Mouse (Mus musculus) heart, embryonic 13.5 days (tissue): ENCODE measurements around the gene Zfp800. TPM values are rescaled to one million over a fixed set of nuclear protein-coding genes. Genes with fewer than 3 reads are reported as not detected.

ENCODE experiments used
- ATAC-seq: fragments of 200-750 bp; cut with Nextera tagmentation; 2 replicates; pipeline ENCODE4 v1.8.0; 2017; ENCODE audit warnings: moderate TSS enrichment; ENCODE audit not compliant: insufficient number of reproducible peaks, low FRiP score, low TSS enrichment; ENCODE audit errors: extremely low read depth
- H3K27ac ChIP-seq: fragments of 300-500 bp; sonication (generic); replicated peaks from 2 replicates; pipeline ENCODE4 v1.5.1; 2015; ENCODE audit warnings: moderate library complexity, mild to moderate bottlenecking, inconsistent platforms
- H3K27me3 ChIP-seq: fragments of 300-500 bp; sonication (generic); replicated peaks from 2 replicates; pipeline ENCODE4 v1.6.1; 2015; ENCODE audit warnings: mild to moderate bottlenecking, inconsistent platforms
- H3K36me3 ChIP-seq: fragments of 300-500 bp; sonication (generic); 2 replicates; pipeline ENCODE4 v1.6.1; 2015; ENCODE audit warnings: mild to moderate bottlenecking, inconsistent platforms
- H3K4me1 ChIP-seq: fragments of 300-500 bp; sonication (generic); 2 replicates; pipeline ENCODE4 v1.6.1; 2015; ENCODE audit warnings: inconsistent platforms
- H3K4me2 ChIP-seq: fragments of 300-500 bp; sonication (generic); 2 replicates; pipeline ENCODE4 v1.6.1; 2015; ENCODE audit warnings: inconsistent platforms, mild to moderate bottlenecking, moderate library complexity
- H3K4me3 ChIP-seq: fragments of 300-500 bp; sonication (generic); 2 replicates; pipeline ENCODE4 v1.5.1; 2015; ENCODE audit warnings: moderate library complexity, mild to moderate bottlenecking, inconsistent platforms
- H3K9ac ChIP-seq: fragments of 300-500 bp; sonication (generic); 2 replicates; pipeline ENCODE4 v1.6.1; 2015; ENCODE audit warnings: inconsistent platforms, mild to moderate bottlenecking, moderate library complexity
- H3K9me3 ChIP-seq: fragments of 300-500 bp; sonication (generic); 2 replicates; pipeline ENCODE4 v1.6.1; 2016; ENCODE audit warnings: inconsistent platforms
- whole genome bisulfite sequencing: fragments of 180-500 bp; shearing (Covaris S2); methylation state at CpG from one replicate; pipeline ENCODE4 v1.1.7; 2015; ENCODE audit warnings: mixed read lengths; 5-methylcytosine and 5-hydroxymethylcytosine counted together
- polyA plus RNA-seq: library from polyadenylated mRNA; unstranded; fragments of >200 nt; fragmentation: Nextera tagmentation; extraction: Ambion mirVana; gene quantifications from 2 replicates; pipeline ENCODE4 v1.2.1, GENCODE M21; 2015

The Zfp800 gene
- polyA plus RNA-seq, 1 experiment from 2014 or later = 10.3 TPM

- Histone ChIP-seq H3K4me3 (peak overlapping the region; percentile 74), H3K36me3 (peaks cover 45% of the 10 kb centered on the region), H3K9ac (peak overlapping the region; percentile 89), H3K9me3 (no peaks in the 10 kb centered on the region), H3K4me1 (peaks cover 66% of the 10 kb centered on the region), H3K27me3 (no peaks in the 10 kb centered on the region), H3K4me2 (peak overlapping the region; percentile 97), H3K27ac (peak overlapping the region; percentile 55)
- under 1% methylated on average over 27 of the region's 27 CpGs for WGBS
- peak; percentile 86 for ATAC-seq
These were observed 23.7 kb upstream of the Zfp800 start for GRCm38 (mm10) chr6:28421469-28422000.

GRCm38 (mm10) chr6:28420865-28421264, 23.1 kb upstream of the Zfp800 start:
- H3K36me3 ChIP-seq = peaks cover 45% of the 10 kb centered on the region
- ATAC-seq = no peak
- peak overlapping the region; percentile 55 for H3K27ac ChIP-seq
- no peaks in the 10 kb centered on the region for H3K27me3 ChIP-seq
- H3K4me3 ChIP-seq = peak overlapping the region; percentile 74
- H3K9me3 ChIP-seq = no peaks in the 10 kb centered on the region
- H3K4me2 ChIP-seq = peak overlapping the region; percentile 97
- H3K9ac ChIP-seq = peak overlapping the region; percentile 89
- 20% methylated on average over 13 of the region's 13 CpGs for WGBS
- peaks cover 63% of the 10 kb centered on the region for H3K4me1 ChIP-seq

DNA sequence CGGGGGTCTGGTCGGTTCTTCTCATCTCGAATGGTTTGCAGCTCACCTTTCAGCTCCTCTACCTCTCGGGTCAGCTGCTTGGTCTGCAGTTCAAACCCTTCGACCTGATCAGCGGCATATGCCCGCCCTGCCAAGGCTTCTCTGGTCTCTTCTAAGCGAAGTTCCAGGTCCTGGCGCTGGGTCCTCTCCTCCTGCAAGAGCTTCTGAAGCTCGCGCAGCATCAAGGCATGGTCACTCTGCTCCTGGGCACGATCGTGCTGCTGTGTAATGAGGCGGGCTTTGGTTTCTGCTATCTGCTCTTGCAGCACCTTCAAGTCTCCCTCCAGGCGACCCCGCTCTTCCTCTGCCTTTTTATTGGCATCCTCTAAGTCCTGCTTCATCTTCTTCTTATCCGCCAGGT, 22.6 kb upstream of the Zfp800 start:
- Histone ChIP-seq H3K9me3 (no peaks in the 10 kb centered on the region), H3K27me3 (no peaks in the 10 kb centered on the region), H3K4me1 (peaks cover 58% of the 10 kb centered on the region), H3K4me3 (peak overlapping the region; percentile 74), H3K27ac (no peak overlapping the region), H3K9ac (peak overlapping the region; percentile 89), H3K36me3 (peaks cover 45% of the 10 kb centered on the region), H3K4me2 (peak overlapping the region; percentile 97)
- no peak for ATAC-seq
- WGBS = 74% methylated on average over 17 of the region's 17 CpGs

- 60% methylated on average over 2 of the region's 2 CpGs for WGBS
- no peaks in the 10 kb centered on the region for H3K27me3 ChIP-seq
- no peak overlapping the region for H3K27ac ChIP-seq
- ATAC-seq = no peak
- H3K4me3 ChIP-seq = 0 out of 2 replicates have a peak overlapping the region, but pooled peaks have one; percentile 74
- H3K4me1 ChIP-seq = peaks cover 51% of the 10 kb centered on the region
- H3K4me2 ChIP-seq = peak overlapping the region; percentile 97
- H3K9ac ChIP-seq = peak overlapping the region; percentile 54; the same call in 1 of the 2 replicates
- H3K36me3 ChIP-seq = peaks cover 47% of the 10 kb centered on the region
- H3K9me3 ChIP-seq = no peaks in the 10 kb centered on the region
These were observed 21.9 kb upstream of the Zfp800 start for GRCm38 (mm10) chr6:28419673-28420072.

- no peak overlapping the region for H3K9ac ChIP-seq
- no peak overlapping the region for H3K4me3 ChIP-seq
- H3K27ac ChIP-seq = no peak overlapping the region; the same call in 1 of the 2 replicates
- no peaks in the 10 kb centered on the region for H3K9me3 ChIP-seq
- peaks cover 45% of the 10 kb centered on the region for H3K4me1 ChIP-seq
- H3K4me2 ChIP-seq = no peak overlapping the region
- peaks cover 48% of the 10 kb centered on the region for H3K36me3 ChIP-seq
- H3K27me3 ChIP-seq = no peaks in the 10 kb centered on the region
- WGBS = 82% methylated on average over 14 of the region's 14 CpGs
- ATAC-seq = no peak
These were observed 20.6 kb upstream of the Zfp800 start for GRCm38 (mm10) chr6:28418449-28418848.

DNA sequence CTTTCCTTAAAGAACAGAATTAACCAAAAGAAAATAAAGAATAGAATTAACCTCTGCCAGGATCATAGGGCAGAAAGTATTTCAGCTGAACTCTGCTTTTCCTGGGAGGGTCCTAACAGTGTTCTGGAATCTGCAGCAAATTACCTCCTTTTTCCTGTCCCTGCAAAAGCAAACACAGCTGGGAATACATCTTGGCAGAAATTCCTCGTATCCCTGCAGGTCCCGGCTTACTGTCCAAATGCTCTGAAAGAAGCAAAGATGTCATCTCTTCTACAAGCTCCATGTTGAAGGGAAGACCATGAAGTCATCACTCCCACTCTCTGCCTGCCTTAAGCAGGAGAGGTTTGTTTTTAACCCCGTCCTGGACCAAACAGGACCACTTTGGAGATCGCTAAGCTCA, 19.2 kb upstream of the Zfp800 start:
- H3K9me3 ChIP-seq = no peaks in the 10 kb centered on the region
- no peak overlapping the region for H3K4me3 ChIP-seq
- H3K36me3 ChIP-seq = peaks cover 48% of the 10 kb centered on the region
- ATAC-seq = no peak
- peak overlapping the region; percentile 53; the same call in 1 of the 2 replicates for H3K27ac ChIP-seq
- peaks cover 41% of the 10 kb centered on the region for H3K4me1 ChIP-seq
- H3K9ac ChIP-seq = no peak overlapping the region
- H3K27me3 ChIP-seq = no peaks in the 10 kb centered on the region
- 65% methylated on average over 4 of the region's 4 CpGs for WGBS
- no peak overlapping the region for H3K4me2 ChIP-seq

- ATAC-seq = no peak
- H3K36me3 ChIP-seq = peaks cover 17% of the 10 kb centered on the region
- H3K27me3 ChIP-seq = no peaks in the 10 kb centered on the region
- H3K9ac ChIP-seq = no peak overlapping the region
- H3K4me2 ChIP-seq = no peak overlapping the region
- no peaks in the 10 kb centered on the region for H3K9me3 ChIP-seq
- H3K4me1 ChIP-seq = no peaks in the 10 kb centered on the region
- no peak overlapping the region for H3K27ac ChIP-seq
- 70% methylated on average over 2 of the region's 2 CpGs for WGBS
- no peak overlapping the region for H3K4me3 ChIP-seq
These were observed 13.4 kb upstream of the Zfp800 start for GRCm38 (mm10) chr6:28411236-28411635.

- Histone ChIP-seq H3K4me2 (no peak overlapping the region), H3K4me1 (no peaks in the 10 kb centered on the region), H3K4me3 (no peak overlapping the region), H3K27ac (no peak overlapping the region), H3K36me3 (peaks cover 5% of the 10 kb centered on the region), H3K9me3 (no peaks in the 10 kb centered on the region), H3K27me3 (no peaks in the 10 kb centered on the region), H3K9ac (no peak overlapping the region)
- ATAC-seq = no peak
- whole genome bisulfite sequencing = 65% methylated on average over 9 of the region's 9 CpGs
These were observed 12.2 kb upstream of the Zfp800 start for GRCm38 (mm10) chr6:28410053-28410452.

GRCm38 (mm10) chr6:28399791-28400190, 2.0 kb upstream of the Zfp800 start:
- 77% methylated on average over 4 of the region's 4 CpGs for WGBS
- H3K4me3 ChIP-seq = no peak overlapping the region
- no peak for ATAC-seq

GRCm38 (mm10) chr6:28398726-28399125, 921 bp upstream of the Zfp800 start:
- Histone ChIP-seq H3K36me3 (no peaks in the 10 kb centered on the region), H3K9ac (no peak overlapping the region), H3K9me3 (peaks cover 7% of the 10 kb centered on the region), H3K27ac (no peak overlapping the region), H3K4me1 (peaks cover 9% of the 10 kb centered on the region; the same call in 1 of the 2 replicates), H3K27me3 (peaks cover 62% of the 10 kb centered on the region), H3K4me3 (no peak overlapping the region), H3K4me2 (no peak overlapping the region)
- no peak for ATAC-seq
- 78% methylated on average over 3 of the region's 3 CpGs for WGBS

More at GRCm38 (mm10) chr6:28399791-28400190, 2.0 kb upstream of the Zfp800 start:
- Histone ChIP-seq H3K27ac (no peak overlapping the region), H3K9me3 (peaks cover 11% of the 10 kb centered on the region), H3K27me3 (peaks cover 56% of the 10 kb centered on the region), H3K9ac (no peak overlapping the region), H3K4me1 (peaks cover 9% of the 10 kb centered on the region; the same call in 1 of the 2 replicates), H3K36me3 (no peaks in the 10 kb centered on the region), H3K4me2 (no peak overlapping the region)

DNA sequence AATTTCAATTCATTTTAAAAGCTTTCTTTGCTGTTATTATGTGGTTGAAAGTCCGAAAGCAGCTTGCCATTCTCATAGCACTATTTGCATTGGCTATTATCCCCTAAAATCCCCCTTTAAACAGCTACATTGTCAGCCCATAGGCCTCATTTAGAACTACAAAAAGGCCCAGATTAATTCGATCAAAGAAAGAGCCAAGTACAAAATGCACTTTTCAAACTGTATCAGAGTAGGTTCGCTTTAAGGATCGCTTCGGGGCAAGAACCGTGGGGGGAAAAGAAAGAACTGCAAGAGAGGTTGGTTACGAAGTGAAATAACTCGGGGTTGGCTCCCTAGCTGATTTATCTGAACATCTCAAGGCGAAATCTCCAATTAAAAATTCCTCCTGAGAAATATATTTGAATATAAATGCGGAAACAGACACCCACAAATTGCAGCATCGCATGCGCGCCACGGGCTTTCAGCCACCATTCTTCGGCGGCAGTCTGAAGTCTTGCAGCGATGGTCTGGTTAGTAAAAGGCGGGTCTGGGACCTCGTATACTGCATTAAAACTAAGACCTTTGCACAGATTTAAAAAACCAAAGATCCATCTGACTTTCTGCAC, 850 bp downstream of the Zfp800 start:
- peak overlapping the region; percentile 54 for H3K4me3 ChIP-seq
- no peaks in the 10 kb centered on the region for H3K36me3 ChIP-seq
- peaks cover 6% of the 10 kb centered on the region for H3K9me3 ChIP-seq
- no peak overlapping the region for H3K27ac ChIP-seq
- H3K4me2 ChIP-seq = peak overlapping the region; percentile 88
- H3K27me3 ChIP-seq = peaks cover 64% of the 10 kb centered on the region
- WGBS = 4% methylated on average over 19 of the region's 19 CpGs
- ATAC-seq = no peak
- H3K4me1 ChIP-seq = peaks cover 9% of the 10 kb centered on the region; the same call in 1 of the 2 replicates
- H3K9ac ChIP-seq = peak overlapping the region; percentile 73
